Mouse (Mus musculus): ENCODE measurements around the gene Aste1. TPM values are rescaled to one million over a fixed set of nuclear protein-coding genes. Genes with fewer than 3 reads are reported as not detected.

The Aste1 gene
- polyA plus RNA-seq, 1 experiment from 2014 or later, result 16.1 TPM

DNA sequence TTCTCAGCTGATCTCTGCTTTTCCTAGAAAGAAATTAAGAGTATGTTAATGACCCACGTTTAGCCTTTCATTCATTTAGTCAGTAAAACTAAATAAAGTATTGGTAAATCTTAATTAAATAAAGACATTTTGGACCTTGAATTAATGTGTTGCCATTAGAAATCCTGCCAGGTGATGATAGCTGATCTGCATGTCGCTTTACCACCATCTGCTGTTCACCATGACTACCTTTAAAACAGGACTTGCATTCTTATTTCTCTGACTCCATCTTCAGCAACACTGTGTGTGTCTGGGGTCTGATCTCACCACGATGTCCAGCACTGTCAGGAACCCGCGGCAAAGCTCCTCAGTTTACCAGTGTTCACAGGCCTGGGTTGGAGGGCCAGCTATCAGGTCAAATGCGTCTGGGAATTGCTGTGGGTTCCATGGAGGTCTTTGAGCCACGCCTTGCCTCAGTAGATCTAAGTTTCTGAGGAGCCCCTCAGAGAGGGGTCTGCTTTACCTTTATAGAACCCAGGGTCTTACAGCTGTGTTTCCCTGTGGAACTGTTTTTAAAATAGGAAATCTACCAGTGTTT lies 18.1 kb upstream of the Aste1 start:
- ATAC-seq (ENCODE audit: low read depth), result no peak
- no peak overlapping the region for H3K9ac ChIP-seq (ENCODE audit: low read length)
- no peaks in the 10 kb centered on the region for H3K9me3 ChIP-seq (ENCODE audit: control insufficient read depth, low read length)
- H3K4me3 ChIP-seq (ENCODE audit: low read length), result no peak overlapping the region
- no peaks in the 10 kb centered on the region for H3K4me1 ChIP-seq (replicated peaks; ENCODE audit: control insufficient read depth, insufficient read depth, low read length)
- 74% methylated on average over 7 of the region's 7 CpGs for WGBS
- no peaks in the 10 kb centered on the region for H3K27me3 ChIP-seq (ENCODE audit: control insufficient read depth, insufficient read depth, low read depth, low read length)
- no peak overlapping the region for H3K27ac ChIP-seq (ENCODE audit: low read length)
- no peaks in the 10 kb centered on the region for H3K36me3 ChIP-seq (ENCODE audit: control insufficient read depth, insufficient read depth, low read length)
- H3K4me2 ChIP-seq (ENCODE audit: low read depth, low read length), result no peak overlapping the region

DNA sequence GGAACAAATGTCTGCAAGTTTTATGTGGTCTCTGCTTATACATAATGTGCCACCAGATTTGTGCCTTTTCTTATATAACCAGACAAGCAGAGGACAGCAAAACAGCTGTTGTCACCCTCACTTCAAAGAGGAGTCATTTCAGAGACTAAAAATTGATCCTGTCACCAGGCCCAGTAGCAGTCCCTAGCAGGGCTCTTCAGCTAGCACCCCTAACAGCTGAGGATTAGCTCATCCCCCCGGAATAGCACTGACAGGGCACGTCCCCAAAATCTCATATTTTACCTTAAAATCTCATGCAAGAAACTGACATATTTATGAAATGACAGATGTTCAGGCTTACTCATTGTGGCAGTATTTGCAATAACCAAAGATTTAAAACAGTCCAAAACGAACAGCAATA lies 17.6 kb upstream of the Aste1 start:
- 56% methylated on average over 3 of the region's 3 CpGs for WGBS
- H3K9ac ChIP-seq (ENCODE audit: low read length), result no peak overlapping the region
- H3K27me3 ChIP-seq (ENCODE audit: control insufficient read depth, insufficient read depth, low read depth, low read length), result no peaks in the 10 kb centered on the region
- H3K4me3 ChIP-seq (ENCODE audit: low read length), result no peak overlapping the region
- no peaks in the 10 kb centered on the region for H3K36me3 ChIP-seq (ENCODE audit: control insufficient read depth, insufficient read depth, low read length)
- no peaks in the 10 kb centered on the region for H3K9me3 ChIP-seq (ENCODE audit: control insufficient read depth, low read length)
- no peak overlapping the region for H3K4me2 ChIP-seq (ENCODE audit: low read depth, low read length)
- ATAC-seq (ENCODE audit: low read depth), result no peak
- no peaks in the 10 kb centered on the region for H3K4me1 ChIP-seq (replicated peaks; ENCODE audit: control insufficient read depth, insufficient read depth, low read length)
- H3K27ac ChIP-seq (ENCODE audit: low read length), result no peak overlapping the region

DNA sequence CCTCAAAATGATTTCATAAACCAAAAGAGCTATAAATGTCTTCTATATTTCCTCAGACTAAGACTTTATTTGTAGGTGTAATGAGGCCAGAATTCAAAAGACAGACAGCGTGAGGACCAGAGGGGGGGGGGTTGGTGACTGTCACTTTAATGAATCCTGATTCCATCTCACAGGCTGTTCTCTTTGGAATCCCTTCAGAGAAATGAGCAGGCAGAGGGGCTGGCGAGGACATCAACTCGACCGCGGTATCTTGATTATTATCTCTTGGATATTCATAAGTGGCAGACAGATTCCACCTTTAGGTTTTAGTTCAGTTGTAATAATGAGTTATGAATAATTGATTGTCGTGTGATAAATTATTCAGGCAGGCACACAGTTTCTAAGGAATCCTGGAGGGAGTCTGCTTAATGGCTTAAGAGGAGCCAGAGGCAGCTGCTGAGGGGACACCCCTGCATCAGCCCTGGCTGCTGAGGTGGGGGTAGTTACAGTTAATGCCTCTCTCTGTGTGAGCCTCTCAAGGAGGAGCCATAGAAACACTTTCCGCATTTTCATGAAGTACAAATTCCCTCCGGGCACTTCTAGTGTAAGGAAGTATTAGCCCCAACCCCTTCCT lies 15.6 kb upstream of the Aste1 start:
- WGBS, result 63% methylated on average over 8 of the region's 8 CpGs
- Histone ChIP-seq H3K27me3 (ENCODE audit: control insufficient read depth, insufficient read depth, low read depth, low read length) (no peaks in the 10 kb centered on the region), H3K4me1 (replicated peaks; ENCODE audit: control insufficient read depth, insufficient read depth, low read length) (no peaks in the 10 kb centered on the region), H3K4me2 (ENCODE audit: low read depth, low read length) (no peak overlapping the region), H3K4me3 (ENCODE audit: low read length) (no peak overlapping the region), H3K9me3 (ENCODE audit: control insufficient read depth, low read length) (no peaks in the 10 kb centered on the region), H3K9ac (ENCODE audit: low read length) (no peak overlapping the region), H3K36me3 (ENCODE audit: control insufficient read depth, insufficient read depth, low read length) (no peaks in the 10 kb centered on the region), H3K27ac (ENCODE audit: low read length) (no peak overlapping the region)
- ATAC-seq (ENCODE audit: low read depth), result no peak

DNA sequence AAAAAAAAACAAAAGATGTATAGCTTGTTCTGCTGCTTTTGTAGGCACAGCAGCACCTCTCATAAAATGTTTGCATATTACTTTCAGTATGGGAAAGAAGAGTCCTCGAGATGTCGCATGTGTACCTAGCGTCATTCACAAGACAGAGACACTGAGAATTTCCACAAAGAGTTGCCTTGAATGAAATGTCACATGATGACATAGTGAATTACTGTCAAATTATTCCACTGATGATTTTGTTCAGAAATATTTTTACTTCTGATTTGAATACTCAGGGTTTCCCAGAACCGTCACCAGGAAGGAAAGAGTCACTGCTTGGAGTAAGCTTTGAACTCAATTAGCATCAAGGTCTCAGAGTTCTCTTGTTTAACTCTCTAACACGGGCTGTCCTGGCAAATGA lies 7.8 kb upstream of the Aste1 start:
- Histone ChIP-seq H3K9me3 (ENCODE audit: control insufficient read depth, low read length) (no peaks in the 10 kb centered on the region), H3K4me2 (ENCODE audit: low read depth, low read length) (no peak overlapping the region), H3K4me1 (replicated peaks; ENCODE audit: control insufficient read depth, insufficient read depth, low read length) (no peaks in the 10 kb centered on the region), H3K27me3 (ENCODE audit: control insufficient read depth, insufficient read depth, low read depth, low read length) (no peaks in the 10 kb centered on the region), H3K4me3 (ENCODE audit: low read length) (no peak overlapping the region), H3K9ac (ENCODE audit: low read length) (no peak overlapping the region), H3K36me3 (ENCODE audit: control insufficient read depth, insufficient read depth, low read length) (no peaks in the 10 kb centered on the region), H3K27ac (ENCODE audit: low read length) (no peak overlapping the region)
- ATAC-seq (ENCODE audit: low read depth), result no peak
- WGBS, result 74% methylated on average over 5 of the region's 5 CpGs

DNA sequence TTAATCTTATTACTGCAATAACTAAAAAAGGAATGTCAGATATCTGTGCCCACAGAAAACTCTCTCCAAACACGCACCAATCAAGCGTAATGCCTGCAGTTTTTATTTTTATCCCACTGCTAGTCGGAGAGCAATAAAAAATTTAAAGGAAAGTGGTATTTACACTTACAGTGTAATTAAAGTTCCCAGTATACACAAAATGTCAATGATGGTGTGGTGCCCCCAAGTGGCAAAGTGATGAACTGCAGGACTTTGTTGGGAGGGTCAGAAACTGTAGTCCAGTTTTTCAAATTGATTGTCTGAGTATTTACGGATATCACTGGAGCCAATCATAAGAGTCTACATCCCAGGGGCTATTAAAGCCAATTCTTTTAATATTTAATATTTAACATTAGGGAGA lies 5.9 kb upstream of the Aste1 start:
- Histone ChIP-seq H3K9me3 (ENCODE audit: control insufficient read depth, low read length) (no peaks in the 10 kb centered on the region), H3K4me3 (ENCODE audit: low read length) (no peak overlapping the region), H3K4me2 (ENCODE audit: low read depth, low read length) (no peak overlapping the region), H3K4me1 (replicated peaks; ENCODE audit: control insufficient read depth, insufficient read depth, low read length) (no peaks in the 10 kb centered on the region), H3K36me3 (ENCODE audit: control insufficient read depth, insufficient read depth, low read length) (no peaks in the 10 kb centered on the region), H3K9ac (ENCODE audit: low read length) (no peak overlapping the region), H3K27me3 (ENCODE audit: control insufficient read depth, insufficient read depth, low read depth, low read length) (no peaks in the 10 kb centered on the region), H3K27ac (ENCODE audit: low read length) (no peak overlapping the region)
- no peak for ATAC-seq (ENCODE audit: low read depth)
- 10% methylated on average over 4 of the region's 4 CpGs for WGBS

DNA sequence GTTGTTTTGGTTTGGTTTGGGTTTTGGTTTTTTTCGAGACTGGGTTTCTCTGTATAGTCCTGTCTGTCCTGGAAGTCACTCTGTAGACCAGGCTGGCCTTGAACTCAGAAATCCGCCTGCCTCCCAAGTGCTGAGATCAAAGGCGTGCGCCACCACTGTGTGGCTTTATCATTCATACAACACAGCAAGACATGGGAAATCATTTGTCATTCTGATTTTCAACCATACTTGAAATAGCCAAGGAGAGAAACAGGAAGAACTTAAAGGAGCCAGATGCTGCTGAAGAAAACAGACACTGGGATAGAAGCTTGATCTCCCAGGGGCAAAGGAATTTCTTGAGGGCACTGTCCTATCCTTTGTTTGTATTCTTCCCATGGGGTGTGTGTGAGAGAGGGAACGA lies 4.6 kb upstream of the Aste1 start:
- Histone ChIP-seq H3K4me1 (replicated peaks; ENCODE audit: control insufficient read depth, insufficient read depth, low read length) (0 out of 2 replicates have a peak, but pooled peaks cover 2% of the 10 kb centered on the region), H3K9ac (ENCODE audit: low read length) (no peak overlapping the region), H3K27ac (ENCODE audit: low read length) (no peak overlapping the region), H3K4me2 (ENCODE audit: low read depth, low read length) (no peak overlapping the region), H3K4me3 (ENCODE audit: low read length) (no peak overlapping the region), H3K9me3 (ENCODE audit: control insufficient read depth, low read length) (no peaks in the 10 kb centered on the region), H3K27me3 (ENCODE audit: control insufficient read depth, insufficient read depth, low read depth, low read length) (no peaks in the 10 kb centered on the region), H3K36me3 (ENCODE audit: control insufficient read depth, insufficient read depth, low read length) (no peaks in the 10 kb centered on the region)
- no peak for ATAC-seq (ENCODE audit: low read depth)
- 49% methylated on average over 4 of the region's 5 CpGs for WGBS

DNA sequence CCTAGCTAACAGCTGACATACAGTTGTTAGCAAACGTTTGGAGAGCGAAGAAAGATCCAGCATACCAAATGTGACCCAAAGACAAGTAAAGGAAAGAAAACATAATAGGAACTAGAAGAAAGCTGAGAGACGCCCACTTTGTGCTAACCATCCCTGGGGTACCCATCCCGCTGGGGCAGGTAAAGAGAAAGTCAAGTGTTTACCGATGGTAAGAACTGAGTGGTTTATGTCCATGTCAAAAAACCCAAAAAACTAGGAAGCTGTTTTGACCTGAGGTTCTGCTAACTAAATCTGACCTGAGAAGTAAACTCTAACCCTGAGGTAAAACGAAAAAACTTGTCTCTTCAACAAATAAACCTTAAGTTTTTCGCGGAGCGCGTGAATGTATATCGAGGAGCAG lies 472 bp upstream of the Aste1 start:
- Histone ChIP-seq H3K27me3 (ENCODE audit: control insufficient read depth, insufficient read depth, low read depth, low read length) (no peaks in the 10 kb centered on the region), H3K9ac (ENCODE audit: low read length) (peak overlapping the region; percentile 80), H3K4me1 (replicated peaks; ENCODE audit: control insufficient read depth, insufficient read depth, low read length) (peaks cover 7% of the 10 kb centered on the region), H3K36me3 (ENCODE audit: control insufficient read depth, insufficient read depth, low read length) (peaks cover 6% of the 10 kb centered on the region), H3K27ac (ENCODE audit: low read length) (no peak overlapping the region), H3K4me2 (ENCODE audit: low read depth, low read length) (peak overlapping the region; percentile 75), H3K9me3 (ENCODE audit: control insufficient read depth, low read length) (no peaks in the 10 kb centered on the region), H3K4me3 (ENCODE audit: low read length) (peak overlapping the region; percentile 88)
- ATAC-seq (ENCODE audit: low read depth), result no peak
- 10% methylated on average over 11 of the region's 11 CpGs for WGBS

DNA sequence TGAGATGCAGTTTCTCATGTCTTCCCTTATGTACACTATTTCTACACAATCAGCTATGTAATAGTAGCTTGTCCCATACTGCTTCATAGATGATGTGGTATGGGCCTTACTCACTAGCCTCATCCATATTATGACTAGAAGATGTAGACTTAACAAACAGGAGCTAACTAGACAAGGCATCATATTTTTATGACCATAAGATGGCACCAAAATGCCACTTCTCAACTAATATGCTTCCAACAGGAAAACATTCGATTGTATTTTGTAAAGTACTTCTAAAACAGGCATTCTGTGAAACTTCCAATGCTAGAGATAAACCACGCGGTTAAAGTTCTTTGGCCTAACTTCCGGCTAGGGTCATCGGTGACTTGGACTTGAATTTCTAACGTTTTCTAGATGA lies 13.4 kb downstream of the Aste1 start:
- Histone ChIP-seq H3K9ac (ENCODE audit: low read length) (no peak overlapping the region), H3K4me2 (ENCODE audit: low read depth, low read length) (no peak overlapping the region), H3K27me3 (ENCODE audit: control insufficient read depth, insufficient read depth, low read depth, low read length) (no peaks in the 10 kb centered on the region), H3K4me3 (ENCODE audit: low read length) (no peak overlapping the region), H3K9me3 (ENCODE audit: control insufficient read depth, low read length) (no peaks in the 10 kb centered on the region), H3K36me3 (ENCODE audit: control insufficient read depth, insufficient read depth, low read length) (0 out of 2 replicates have a peak, but pooled peaks cover 3% of the 10 kb centered on the region), H3K27ac (ENCODE audit: low read length) (no peak overlapping the region), H3K4me1 (replicated peaks; ENCODE audit: control insufficient read depth, insufficient read depth, low read length) (no peaks in the 10 kb centered on the region)
- WGBS, result 89% methylated on average over 6 of the region's 6 CpGs
- ATAC-seq (ENCODE audit: low read depth), result no peak

DNA sequence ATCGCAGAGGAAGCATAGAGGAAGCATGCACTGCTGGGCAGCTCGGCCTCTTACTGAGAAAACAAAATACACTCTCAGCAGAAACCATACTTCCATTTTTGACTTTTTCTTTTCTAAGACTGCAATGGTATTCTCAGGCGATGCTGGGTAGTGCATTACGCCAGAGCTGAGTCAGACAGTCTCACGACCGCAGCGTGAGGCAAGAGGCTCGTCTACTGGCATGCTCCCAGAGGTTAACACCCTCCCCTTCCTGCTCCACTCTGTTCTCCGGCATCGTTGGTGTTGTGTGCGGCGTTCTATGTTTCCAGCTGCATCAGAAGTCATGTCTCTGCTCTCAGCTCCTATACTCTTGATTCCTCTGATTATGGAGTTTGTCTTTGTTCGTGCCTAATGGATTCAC lies 63.8 kb downstream of the Aste1 start:
- Histone ChIP-seq H3K27ac (ENCODE audit: low read length) (no peak overlapping the region), H3K4me3 (ENCODE audit: low read length) (no peak overlapping the region), H3K36me3 (ENCODE audit: control insufficient read depth, insufficient read depth, low read length) (peaks cover 5% of the 10 kb centered on the region; the same call in 1 of the 2 replicates), H3K27me3 (ENCODE audit: control insufficient read depth, insufficient read depth, low read depth, low read length) (no peaks in the 10 kb centered on the region), H3K4me1 (replicated peaks; ENCODE audit: control insufficient read depth, insufficient read depth, low read length) (no peaks in the 10 kb centered on the region), H3K9me3 (ENCODE audit: control insufficient read depth, low read length) (no peaks in the 10 kb centered on the region), H3K4me2 (ENCODE audit: low read depth, low read length) (no peak overlapping the region), H3K9ac (ENCODE audit: low read length) (no peak overlapping the region)
- WGBS, result 82% methylated on average over 13 of the region's 13 CpGs
- ATAC-seq (ENCODE audit: low read depth), result no peak

All from lung, embryonic 16.5 days (tissue).